Mouse (Mus musculus): ENCODE measurements around the gene Prkcsh. TPM values are rescaled to one million over a fixed set of nuclear protein-coding genes. Genes with fewer than 3 reads are reported as not detected.

Gene Prkcsh
- polyA plus RNA-seq, 1 experiment from 2014 or later: 57.1 TPM

GRCm38 (mm10) chr9:21960558-21961208 lies 41.9 kb upstream of the Prkcsh start:
- DNase-seq (ENCODE audit: low spot score) (no peak), ATAC-seq (no peak)
- H3K9me3 ChIP-seq (replicated peaks; ENCODE audit: control insufficient read depth, low read length): no peaks in the 10 kb centered on the region
- H3K4me3 ChIP-seq (ENCODE audit: low read depth, low read length): no peak overlapping the region
- H3K9ac ChIP-seq (ENCODE audit: low read length): no peak overlapping the region
- H3K27me3 ChIP-seq (replicated peaks; ENCODE audit: control insufficient read depth, insufficient read depth, low read length): peaks cover 48% of the 10 kb centered on the region
- no peak overlapping the region for H3K27ac ChIP-seq (ENCODE audit: low read depth, low read length)
- H3K36me3 ChIP-seq (ENCODE audit: control insufficient read depth, insufficient read depth, low read length): no peaks in the 10 kb centered on the region; the same call in 1 of the 2 replicates
- no peak overlapping the region for H3K4me2 ChIP-seq (ENCODE audit: low read length)
- H3K4me1 ChIP-seq (ENCODE audit: control insufficient read depth, insufficient read depth, low read length): peaks cover 18% of the 10 kb centered on the region
- WGBS: 9% methylated on average over 26 of the region's 26 CpGs

DNA sequence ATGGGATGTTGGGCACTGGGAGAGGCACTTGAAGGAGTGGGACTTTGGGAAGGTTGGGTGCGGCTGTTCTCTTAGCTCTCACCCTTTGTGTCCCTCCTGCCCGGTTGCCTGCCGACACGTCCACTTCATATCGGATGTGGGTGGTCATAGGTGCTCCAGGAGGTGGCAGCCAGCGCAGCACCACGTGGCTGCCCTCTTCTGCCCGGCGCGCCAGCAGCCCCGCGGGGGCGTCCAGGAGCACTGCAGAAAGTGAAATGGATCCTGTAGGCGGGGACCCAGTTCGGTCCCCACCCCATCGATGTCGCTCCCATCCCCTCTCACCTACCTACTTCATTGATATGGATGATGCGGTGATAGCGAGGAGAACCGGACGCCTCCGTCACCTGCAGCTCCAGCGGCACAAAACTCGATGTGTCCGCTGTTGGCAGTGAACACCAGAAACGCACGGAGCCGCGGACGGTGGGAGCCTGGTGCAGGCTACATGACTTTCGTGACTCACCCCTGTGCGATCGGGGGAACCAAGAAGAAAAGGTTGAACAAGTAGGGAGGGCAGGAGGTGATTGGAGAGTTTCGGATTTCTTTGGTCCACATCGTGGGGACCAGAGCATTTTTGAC lies 41.1 kb upstream of the Prkcsh start:
- no peak for DNase-seq (ENCODE audit: low spot score)

GRCm38 (mm10) chr9:21962010-21962409 lies 40.6 kb upstream of the Prkcsh start:
- no peak for DNase-seq (ENCODE audit: low spot score)
- H3K27ac ChIP-seq (ENCODE audit: low read depth, low read length): no peak overlapping the region
- peak overlapping the region; percentile 63 for H3K4me2 ChIP-seq (ENCODE audit: low read length)
- H3K9ac ChIP-seq (ENCODE audit: low read length): peak overlapping the region; percentile 51
- H3K4me3 ChIP-seq (ENCODE audit: low read depth, low read length): peak overlapping the region; percentile 33
- peak; percentile 54 for ATAC-seq
- no peaks in the 10 kb centered on the region for H3K9me3 ChIP-seq (replicated peaks; ENCODE audit: control insufficient read depth, low read length)
- peaks cover 12% of the 10 kb centered on the region for H3K4me1 ChIP-seq (ENCODE audit: control insufficient read depth, insufficient read depth, low read length)
- H3K36me3 ChIP-seq (ENCODE audit: control insufficient read depth, insufficient read depth, low read length): no peaks in the 10 kb centered on the region; the same call in 1 of the 2 replicates
- peaks cover 48% of the 10 kb centered on the region for H3K27me3 ChIP-seq (replicated peaks; ENCODE audit: control insufficient read depth, insufficient read depth, low read length)
- WGBS: under 1% methylated on average over 15 of the region's 15 CpGs

More for the DNA sequence above, 41.1 kb upstream of the Prkcsh start:
- peak overlapping the region; percentile 63 for H3K4me2 ChIP-seq (ENCODE audit: low read length)
- ATAC-seq: no peak
- H3K4me1 ChIP-seq (ENCODE audit: control insufficient read depth, insufficient read depth, low read length): peaks cover 14% of the 10 kb centered on the region
- no peak overlapping the region for H3K9ac ChIP-seq (ENCODE audit: low read length)
- H3K36me3 ChIP-seq (ENCODE audit: control insufficient read depth, insufficient read depth, low read length): no peaks in the 10 kb centered on the region; the same call in 1 of the 2 replicates
- no peaks in the 10 kb centered on the region for H3K9me3 ChIP-seq (replicated peaks; ENCODE audit: control insufficient read depth, low read length)
- H3K27ac ChIP-seq (ENCODE audit: low read depth, low read length): no peak overlapping the region
- peak overlapping the region; percentile 33 for H3K4me3 ChIP-seq (ENCODE audit: low read depth, low read length)
- 2% methylated on average over 35 of the region's 35 CpGs for WGBS
- H3K27me3 ChIP-seq (replicated peaks; ENCODE audit: control insufficient read depth, insufficient read depth, low read length): peaks cover 48% of the 10 kb centered on the region

GRCm38 (mm10) chr9:21962416-21963059 lies 40.1 kb upstream of the Prkcsh start:
- Histone ChIP-seq H3K9me3 (replicated peaks; ENCODE audit: control insufficient read depth, low read length) (no peaks in the 10 kb centered on the region), H3K36me3 (ENCODE audit: control insufficient read depth, insufficient read depth, low read length) (no peaks in the 10 kb centered on the region; the same call in 1 of the 2 replicates), H3K4me2 (ENCODE audit: low read length) (peak overlapping the region; percentile 63), H3K9ac (ENCODE audit: low read length) (peak overlapping the region; percentile 51), H3K27ac (ENCODE audit: low read depth, low read length) (no peak overlapping the region), H3K4me3 (ENCODE audit: low read depth, low read length) (peak overlapping the region; percentile 33), H3K4me1 (ENCODE audit: control insufficient read depth, insufficient read depth, low read length) (peaks cover 12% of the 10 kb centered on the region), H3K27me3 (replicated peaks; ENCODE audit: control insufficient read depth, insufficient read depth, low read length) (peaks cover 48% of the 10 kb centered on the region)
- 4% methylated on average over 34 of the region's 34 CpGs for WGBS
- DNase-seq (ENCODE audit: low spot score): peak; percentile 74
- ATAC-seq: peak; percentile 83

GRCm38 (mm10) chr9:21963417-21963816 lies 39.2 kb upstream of the Prkcsh start, which contains the start of gene Epor:
TSS of gene Epor (minus strand) at chr9:21963506.
- Histone ChIP-seq H3K9ac (ENCODE audit: low read length) (peak within 1 kb of the TSS; percentile 51), H3K27ac (ENCODE audit: low read depth, low read length) (no peak within 1 kb of the TSS), H3K9me3 (replicated peaks; ENCODE audit: control insufficient read depth, low read length) (no peaks in the 10 kb centered on the region), H3K4me2 (ENCODE audit: low read length) (peak within 1 kb of the TSS; percentile 63), H3K27me3 (replicated peaks; ENCODE audit: control insufficient read depth, insufficient read depth, low read length) (peaks cover 48% of the 10 kb centered on the region), H3K36me3 (ENCODE audit: control insufficient read depth, insufficient read depth, low read length) (no peaks in the 10 kb centered on the region; the same call in 1 of the 2 replicates), H3K4me3 (ENCODE audit: low read depth, low read length) (peak within 1 kb of the TSS; percentile 33), H3K4me1 (ENCODE audit: control insufficient read depth, insufficient read depth, low read length) (peaks cover 12% of the 10 kb centered on the region)
- DNase-seq (ENCODE audit: low spot score) (no peak), ATAC-seq (no peak)
- WGBS: 32% methylated on average over 8 of the region's 8 CpGs

DNA sequence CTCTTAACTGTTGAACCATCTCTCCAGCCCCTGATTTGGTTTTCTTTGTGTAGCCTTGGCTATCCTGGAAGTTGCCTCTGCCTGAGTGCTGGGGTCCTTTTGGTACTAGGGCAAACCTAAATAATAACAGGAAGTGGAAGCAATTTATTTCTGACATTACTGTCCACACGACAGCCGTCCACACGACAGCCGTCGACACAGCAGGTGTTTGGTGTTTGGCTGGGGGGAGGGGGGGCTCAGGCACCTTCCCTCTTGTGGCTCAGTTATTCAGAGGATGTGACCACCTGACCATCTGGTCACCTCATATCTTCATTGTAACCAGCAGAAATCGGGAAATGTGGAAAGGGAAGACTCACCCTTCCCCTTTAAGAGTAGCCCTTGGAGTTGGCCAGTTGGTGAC lies 33.7 kb upstream of the Prkcsh start:
- no peak for DNase-seq (ENCODE audit: low spot score)
- Histone ChIP-seq H3K9me3 (replicated peaks; ENCODE audit: control insufficient read depth, low read length) (no peaks in the 10 kb centered on the region), H3K9ac (ENCODE audit: low read length) (no peak overlapping the region), H3K4me3 (ENCODE audit: low read depth, low read length) (no peak overlapping the region), H3K4me2 (ENCODE audit: low read length) (no peak overlapping the region), H3K36me3 (ENCODE audit: control insufficient read depth, insufficient read depth, low read length) (no peaks in the 10 kb centered on the region), H3K27ac (ENCODE audit: low read depth, low read length) (no peak overlapping the region), H3K27me3 (replicated peaks; ENCODE audit: control insufficient read depth, insufficient read depth, low read length) (0 out of 2 replicates have a peak, but pooled peaks cover 3% of the 10 kb centered on the region), H3K4me1 (ENCODE audit: control insufficient read depth, insufficient read depth, low read length) (no peaks in the 10 kb centered on the region)
- no peak for ATAC-seq
- 83% methylated on average over 6 of the region's 6 CpGs for WGBS

- 85% methylated on average over 4 of the region's 4 CpGs for WGBS
- H3K27me3 ChIP-seq (replicated peaks; ENCODE audit: control insufficient read depth, insufficient read depth, low read length): no peaks in the 10 kb centered on the region
Measured at GRCm38 (mm10) chr9:21969304-21969703, 33.3 kb upstream of the Prkcsh start.

GRCm38 (mm10) chr9:21976626-21977175 lies 25.9 kb upstream of the Prkcsh start:
- Histone ChIP-seq H3K9me3 (replicated peaks; ENCODE audit: control insufficient read depth, low read length) (no peaks in the 10 kb centered on the region), H3K4me2 (ENCODE audit: low read length) (no peak overlapping the region), H3K9ac (ENCODE audit: low read length) (no peak overlapping the region), H3K4me3 (ENCODE audit: low read depth, low read length) (no peak overlapping the region), H3K36me3 (ENCODE audit: control insufficient read depth, insufficient read depth, low read length) (no peaks in the 10 kb centered on the region), H3K27ac (ENCODE audit: low read depth, low read length) (no peak overlapping the region), H3K27me3 (replicated peaks; ENCODE audit: control insufficient read depth, insufficient read depth, low read length) (no peaks in the 10 kb centered on the region), H3K4me1 (ENCODE audit: control insufficient read depth, insufficient read depth, low read length) (no peaks in the 10 kb centered on the region)
- DNase-seq (ENCODE audit: low spot score) (no peak), ATAC-seq (no peak)
- 79% methylated on average over 10 of the region's 10 CpGs for WGBS

More at GRCm38 (mm10) chr9:21969304-21969703, 33.3 kb upstream of the Prkcsh start:
- Histone ChIP-seq H3K36me3 (ENCODE audit: control insufficient read depth, insufficient read depth, low read length) (no peaks in the 10 kb centered on the region), H3K27ac (ENCODE audit: low read depth, low read length) (no peak overlapping the region), H3K9ac (ENCODE audit: low read length) (no peak overlapping the region), H3K4me1 (ENCODE audit: control insufficient read depth, insufficient read depth, low read length) (no peaks in the 10 kb centered on the region), H3K9me3 (replicated peaks; ENCODE audit: control insufficient read depth, low read length) (no peaks in the 10 kb centered on the region), H3K4me3 (ENCODE audit: low read depth, low read length) (no peak overlapping the region), H3K4me2 (ENCODE audit: low read length) (no peak overlapping the region)
- ATAC-seq (no peak), DNase-seq (ENCODE audit: low spot score) (no peak)

All from forebrain, embryonic 14.5 days (tissue).